Mouse (Mus musculus) forebrain, embryonic 13.5 days (tissue): ENCODE data around the gene Disc1. TPM values are rescaled to one million over a fixed set of nuclear protein-coding genes. Genes with fewer than 3 reads are reported as not detected.

ENCODE experiments used
- ATAC-seq: fragments of 200-750 bp; cut with Nextera tagmentation; 2 replicates; pipeline ENCODE4 v1.8.0; 2017
- H3K27ac ChIP-seq: fragments of 300-500 bp; sonication (generic); 2 replicates; pipeline ENCODE4 v1.5.1; 2015; ENCODE audit warnings: inconsistent platforms, mild to moderate bottlenecking, moderate library complexity
- H3K27me3 ChIP-seq: fragments of 300-500 bp; sonication (generic); 2 replicates; pipeline ENCODE4 v1.6.1; 2015; ENCODE audit warnings: mild to moderate bottlenecking, inconsistent platforms
- H3K36me3 ChIP-seq: fragments of 300-500 bp; sonication (generic); 2 replicates; pipeline ENCODE4 v1.6.1; 2015; ENCODE audit warnings: mild to moderate bottlenecking, inconsistent platforms; ENCODE audit not compliant: poor library complexity, severe bottlenecking
- H3K4me1 ChIP-seq: fragments of 300-500 bp; sonication (generic); 2 replicates; pipeline ENCODE4 v1.6.1; 2015; ENCODE audit warnings: inconsistent platforms
- H3K4me2 ChIP-seq: fragments of 300-500 bp; sonication (generic); 2 replicates; pipeline ENCODE4 v1.6.1; 2015; ENCODE audit warnings: inconsistent platforms, mild to moderate bottlenecking, moderate library complexity
- H3K4me3 ChIP-seq: fragments of 300-500 bp; sonication (generic); 2 replicates; pipeline ENCODE4 v1.5.1; 2015; ENCODE audit warnings: mild to moderate bottlenecking, inconsistent platforms
- H3K9ac ChIP-seq: fragments of 300-500 bp; sonication (generic); 2 replicates; pipeline ENCODE4 v1.6.1; 2015; ENCODE audit warnings: mild to moderate bottlenecking, inconsistent platforms
- H3K9me3 ChIP-seq: fragments of 300-500 bp; sonication (generic); replicated peaks from 2 replicates; pipeline ENCODE4 v1.6.1; 2016; ENCODE audit warnings: inconsistent platforms
- WGBS: fragments of 180-500 bp; shearing (Covaris S2); methylation state at CpG from one replicate; pipeline ENCODE4 v1.1.7; 2015; 5-methylcytosine and 5-hydroxymethylcytosine counted together
- polyA plus RNA-seq: library from polyadenylated mRNA; unstranded; fragments of >200 nt; fragmentation: Nextera tagmentation; extraction: Ambion mirVana; gene quantifications from 2 replicates; pipeline ENCODE4 v1.2.1, GENCODE M21; 2015

Gene Disc1
- polyA plus RNA-seq = 0.78 and 0.80 TPM in 2 replicates

DNA sequence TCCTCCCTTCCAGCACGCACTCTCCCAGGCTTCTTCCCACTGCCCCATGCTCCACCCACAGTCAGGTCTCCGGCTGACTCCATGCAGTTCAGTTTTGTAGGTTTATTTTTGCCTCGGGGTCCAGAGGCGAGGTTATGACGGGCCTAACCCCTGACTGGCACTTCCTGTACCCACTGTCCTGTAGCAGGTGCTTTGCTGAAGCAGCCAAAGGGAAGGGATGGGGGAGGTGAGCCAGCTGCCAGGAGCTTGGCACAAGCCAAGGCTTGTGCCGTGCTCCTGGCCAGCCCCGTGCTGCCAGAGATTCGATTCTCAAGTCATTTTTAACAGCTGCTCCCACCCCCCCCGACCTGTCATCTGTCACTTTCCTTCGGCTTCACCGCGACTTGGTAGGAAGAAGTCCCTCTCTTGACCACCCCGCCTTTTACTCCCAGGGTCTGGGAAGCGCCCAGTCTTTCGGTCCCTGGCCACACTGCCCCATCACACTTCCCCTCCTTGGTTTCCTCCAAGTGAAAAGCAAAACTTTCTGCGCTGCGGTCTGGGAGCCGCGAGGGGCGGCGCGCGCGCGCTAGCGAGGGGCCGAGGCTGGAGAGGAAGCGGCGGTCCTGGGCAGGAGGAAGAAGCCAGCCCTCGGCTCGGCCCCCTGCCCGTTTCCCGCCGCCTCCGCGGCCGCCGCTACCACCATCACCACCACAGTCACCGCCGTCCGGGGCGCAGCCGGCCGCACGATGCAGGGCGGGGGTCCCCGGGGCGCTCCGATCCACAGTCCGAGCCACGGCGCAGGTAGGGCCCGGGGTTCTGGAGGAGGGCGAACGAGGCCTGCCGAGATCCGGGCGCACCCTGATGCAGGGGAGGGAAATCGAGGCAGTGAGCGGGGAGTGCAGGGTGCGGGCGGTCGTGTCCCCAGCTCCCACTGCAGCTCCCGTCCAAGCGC is at the start of gene Disc1:
Disc1 (plus strand) TSS at position 691 of the 931 bp plus-strand sequence.
- Histone ChIP-seq H3K9me3 (no peaks in the 10 kb centered on the region), H3K36me3 (no peaks in the 10 kb centered on the region), H3K4me2 (peak within 1 kb of the TSS; percentile 90), H3K4me3 (peak within 1 kb of the TSS; percentile 53), H3K9ac (peak within 1 kb of the TSS; percentile 68), H3K27ac (no peak within 1 kb of the TSS), H3K27me3 (peaks cover 39% of the 10 kb centered on the region), H3K4me1 (peaks cover 15% of the 10 kb centered on the region)
- 0 out of 2 replicates have a peak, but pooled peaks have one; percentile 19 for ATAC-seq
- 3% methylated on average over 53 of the region's 65 CpGs for WGBS

GRCm38 (mm10) chr8:125012695-125013627 is 41.0 kb upstream of the Disc1 start, which contains the start of gene Tsnax:
Gene Tsnax (plus strand): TSS chr8:125012997.
- 2% methylated on average over 77 of the region's 84 CpGs for WGBS

DNA sequence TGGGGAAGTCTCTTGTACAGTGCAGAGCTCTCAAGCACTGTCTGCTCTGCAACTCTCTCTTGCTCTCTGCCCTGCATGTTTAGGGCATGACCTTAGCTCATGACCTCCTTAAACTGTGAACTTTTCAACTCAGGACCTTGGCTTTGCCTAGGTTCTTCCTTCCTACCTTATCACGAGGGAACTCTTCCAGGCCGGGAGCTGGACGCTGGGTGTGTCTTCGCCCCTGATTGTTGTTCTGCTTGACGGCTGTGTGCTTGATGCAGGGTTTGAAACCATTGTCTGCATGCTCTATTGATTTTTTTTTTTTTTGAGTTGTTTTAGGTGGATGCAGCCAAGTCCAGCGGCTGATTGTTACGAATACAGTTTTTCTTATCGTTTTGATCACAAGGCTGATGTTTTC is 29.9 kb upstream of the Disc1 start:
- H3K4me1 ChIP-seq = peaks cover 9% of the 10 kb centered on the region; the same call in 1 of the 2 replicates
- H3K4me2 ChIP-seq = no peak overlapping the region
- 93% methylated on average over 8 of the region's 8 CpGs for WGBS
- H3K4me3 ChIP-seq = no peak overlapping the region
- no peak overlapping the region for H3K27ac ChIP-seq
- no peaks in the 10 kb centered on the region for H3K9me3 ChIP-seq
- ATAC-seq = no peak
- H3K27me3 ChIP-seq = no peaks in the 10 kb centered on the region
- peaks cover 63% of the 10 kb centered on the region for H3K36me3 ChIP-seq
- no peak overlapping the region for H3K9ac ChIP-seq

More at GRCm38 (mm10) chr8:125012695-125013627, 41.0 kb upstream of the Disc1 start, which contains the start of gene Tsnax:
- H3K27me3 ChIP-seq = peaks cover 7% of the 10 kb centered on the region
- peak within 1 kb of the TSS; percentile 98 for H3K4me3 ChIP-seq
- no peaks in the 10 kb centered on the region for H3K9me3 ChIP-seq
- H3K27ac ChIP-seq = peak within 1 kb of the TSS; percentile 78
- peaks cover 11% of the 10 kb centered on the region for H3K4me1 ChIP-seq
- peak within 1 kb of the TSS; percentile 97 for H3K9ac ChIP-seq
- peak within 1 kb of the TSS; percentile 89 for H3K4me2 ChIP-seq
- peak; percentile 99 for ATAC-seq
- H3K36me3 ChIP-seq = peaks cover 32% of the 10 kb centered on the region

DNA sequence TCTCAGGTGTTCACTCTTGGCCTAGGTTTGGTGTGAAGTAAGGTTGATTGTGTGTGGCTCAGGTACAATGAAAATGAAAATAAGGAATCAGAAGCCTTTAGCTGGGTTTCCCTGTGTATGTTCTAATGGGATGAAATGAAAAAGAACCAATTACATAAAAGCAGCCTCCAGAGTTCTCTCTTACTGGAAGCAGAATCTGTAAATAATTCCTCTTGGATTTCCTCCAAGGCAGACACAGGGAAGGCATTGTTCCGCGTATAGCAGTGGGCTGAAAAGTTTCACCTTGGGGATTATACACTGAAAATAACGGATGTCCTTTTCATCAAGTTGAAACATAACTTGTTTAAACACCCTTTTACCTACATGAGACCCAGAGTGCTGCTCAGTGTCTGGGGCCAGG is 26.8 kb upstream of the Disc1 start:
- no peak overlapping the region for H3K4me2 ChIP-seq
- WGBS = 49% methylated on average over 3 of the region's 3 CpGs
- no peaks in the 10 kb centered on the region for H3K9me3 ChIP-seq
- no peak overlapping the region for H3K9ac ChIP-seq
- H3K27ac ChIP-seq = peak overlapping the region; percentile 10; the same call in 1 of the 2 replicates
- H3K4me3 ChIP-seq = no peak overlapping the region
- peaks cover 82% of the 10 kb centered on the region for H3K36me3 ChIP-seq
- no peak for ATAC-seq
- H3K4me1 ChIP-seq = peaks cover 9% of the 10 kb centered on the region; the same call in 1 of the 2 replicates
- H3K27me3 ChIP-seq = no peaks in the 10 kb centered on the region

- ATAC-seq = no peak
- Histone ChIP-seq H3K4me3 (no peak overlapping the region), H3K27me3 (no peaks in the 10 kb centered on the region), H3K4me2 (no peak overlapping the region), H3K9me3 (no peaks in the 10 kb centered on the region), H3K4me1 (peaks cover 9% of the 10 kb centered on the region; the same call in 1 of the 2 replicates), H3K36me3 (peaks cover 96% of the 10 kb centered on the region), H3K27ac (no peak overlapping the region), H3K9ac (no peak overlapping the region)
- 93% methylated on average over 5 of the region's 5 CpGs for WGBS
Measured at GRCm38 (mm10) chr8:125028841-125029240, 25.2 kb upstream of the Disc1 start.

DNA sequence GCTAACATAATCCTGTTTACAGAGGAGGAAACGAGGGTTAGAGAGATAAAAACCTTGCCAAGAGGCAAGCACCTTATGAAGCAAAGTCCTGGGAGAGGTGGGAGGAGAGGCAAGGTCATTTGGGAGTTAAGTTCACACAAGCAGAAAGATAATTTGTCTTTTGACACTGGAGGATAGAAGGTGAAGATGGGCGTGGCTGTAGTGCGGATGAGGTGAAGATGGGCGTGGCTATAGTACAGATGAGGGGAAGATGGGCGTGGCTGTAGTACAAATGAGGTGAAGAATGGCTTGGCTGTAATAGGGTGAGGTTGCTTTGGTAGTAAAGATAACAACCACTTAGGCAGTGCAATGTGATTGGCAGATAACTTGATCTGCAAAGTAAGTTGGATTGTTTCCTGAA is 22.7 kb upstream of the Disc1 start:
- Histone ChIP-seq H3K4me2 (no peak overlapping the region), H3K9me3 (no peaks in the 10 kb centered on the region), H3K4me3 (no peak overlapping the region), H3K27me3 (no peaks in the 10 kb centered on the region), H3K9ac (no peak overlapping the region), H3K4me1 (peaks cover 14% of the 10 kb centered on the region; the same call in 1 of the 2 replicates), H3K27ac (no peak overlapping the region), H3K36me3 (peaks cover 88% of the 10 kb centered on the region)
- 89% methylated on average over 5 of the region's 5 CpGs for WGBS
- no peak for ATAC-seq

- Histone ChIP-seq H3K4me1 (0 out of 2 replicates have a peak, but pooled peaks cover 6% of the 10 kb centered on the region), H3K36me3 (peaks cover 87% of the 10 kb centered on the region), H3K27me3 (no peaks in the 10 kb centered on the region), H3K27ac (peak overlapping the region; percentile 31), H3K4me3 (no peak overlapping the region), H3K9me3 (no peaks in the 10 kb centered on the region), H3K4me2 (no peak overlapping the region), H3K9ac (no peak overlapping the region)
- 26% methylated on average over 8 of the region's 8 CpGs for WGBS
- ATAC-seq = peak; percentile 70; the same call in 1 of the 2 replicates
Measured at GRCm38 (mm10) chr8:125034669-125035068, 19.3 kb upstream of the Disc1 start.

DNA sequence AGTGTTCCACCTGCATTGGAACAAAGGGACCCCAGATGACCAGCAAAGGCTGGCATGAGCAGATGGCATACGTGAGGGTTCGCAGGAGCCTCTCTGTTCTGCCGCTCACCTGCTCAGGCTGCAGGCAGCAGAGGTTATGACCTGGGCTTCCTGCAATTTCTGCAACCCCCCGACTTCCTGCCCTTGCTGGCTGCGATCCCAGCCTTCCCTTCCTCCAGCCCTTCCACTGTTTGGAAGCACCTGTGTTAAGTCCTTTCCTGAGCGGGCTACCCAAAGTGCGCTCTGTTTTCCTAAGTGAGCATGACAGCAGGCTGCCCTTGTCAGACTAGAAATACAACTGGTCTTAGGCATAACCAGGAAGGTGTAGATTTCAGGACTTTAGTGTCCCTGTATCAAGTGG is 16.9 kb upstream of the Disc1 start:
- no peaks in the 10 kb centered on the region for H3K27me3 ChIP-seq
- 0 out of 2 replicates have a peak, but pooled peaks cover 6% of the 10 kb centered on the region for H3K4me1 ChIP-seq
- H3K9ac ChIP-seq = no peak overlapping the region
- H3K27ac ChIP-seq = no peak overlapping the region
- no peak overlapping the region for H3K4me3 ChIP-seq
- ATAC-seq = no peak
- WGBS = 96% methylated on average over 7 of the region's 7 CpGs
- peaks cover 78% of the 10 kb centered on the region for H3K36me3 ChIP-seq
- no peak overlapping the region for H3K4me2 ChIP-seq
- no peaks in the 10 kb centered on the region for H3K9me3 ChIP-seq

GRCm38 (mm10) chr8:125038731-125039130 is 15.3 kb upstream of the Disc1 start:
- peaks cover 62% of the 10 kb centered on the region for H3K36me3 ChIP-seq
- no peak overlapping the region for H3K4me3 ChIP-seq
- no peaks in the 10 kb centered on the region for H3K9me3 ChIP-seq
- WGBS = 87% methylated on average over 15 of the region's 15 CpGs
- H3K4me1 ChIP-seq = 0 out of 2 replicates have a peak, but pooled peaks cover 6% of the 10 kb centered on the region
- ATAC-seq = no peak
- H3K27ac ChIP-seq = no peak overlapping the region
- H3K4me2 ChIP-seq = no peak overlapping the region
- no peaks in the 10 kb centered on the region for H3K27me3 ChIP-seq
- no peak overlapping the region for H3K9ac ChIP-seq

- H3K27me3 ChIP-seq = no peaks in the 10 kb centered on the region
- no peak overlapping the region for H3K27ac ChIP-seq
- no peak overlapping the region for H3K9ac ChIP-seq
- H3K9me3 ChIP-seq = no peaks in the 10 kb centered on the region
- H3K4me2 ChIP-seq = no peak overlapping the region
- no peak overlapping the region for H3K4me3 ChIP-seq
- 87% methylated on average over 15 of the region's 15 CpGs for WGBS
- H3K36me3 ChIP-seq = peaks cover 51% of the 10 kb centered on the region
- H3K4me1 ChIP-seq = no peaks in the 10 kb centered on the region
- no peak for ATAC-seq
Measured at GRCm38 (mm10) chr8:125040587-125041375, 13.2 kb upstream of the Disc1 start.

- Histone ChIP-seq H3K27me3 (no peaks in the 10 kb centered on the region), H3K4me3 (no peak overlapping the region), H3K27ac (no peak overlapping the region), H3K4me1 (no peaks in the 10 kb centered on the region), H3K36me3 (peaks cover 45% of the 10 kb centered on the region), H3K4me2 (no peak overlapping the region), H3K9me3 (no peaks in the 10 kb centered on the region), H3K9ac (no peak overlapping the region)
- ATAC-seq = no peak
- WGBS = 77% methylated on average over 2 of the region's 2 CpGs
Measured at GRCm38 (mm10) chr8:125041496-125041895, 12.5 kb upstream of the Disc1 start.
